Mouse (Mus musculus): ENCODE measurements around the gene Ssbp1. TPM values are rescaled to one million over a fixed set of nuclear protein-coding genes. Genes with fewer than 3 reads are reported as not detected.
A peak's percentile ranks its signal among the peaks of the same experiment; 100 is the strongest.

Gene Ssbp1
- total RNA-seq (2021), result 10 to 100 TPM; 35.6 to 38.0 TPM

GRCm38 (mm10) chr6:40470916-40471719, at the start of gene Ssbp1:
Gene Ssbp1, plus strand, starts transcription at chr6:40471352.
- intact Hi-C loops (cut with DNase I), result loop anchor here (1.0 kb wide), 1 partner anchor 146 kb away; the partner anchor contains the start of gene Agk
- peak; percentile 89 to 92 for DNase-seq

GRCm38 (mm10) chr6:40423013-40423412, 48.1 kb upstream of the Ssbp1 start:
- no peak for DNase-seq
- intact Hi-C loops (cut with DNase I), result no loop called here

- peak; percentile 15 to 41 for DNase-seq
- intact Hi-C loops (cut with DNase I), result no loop called here
Measured at GRCm38 (mm10) chr6:40423774-40424173, 47.4 kb upstream of the Ssbp1 start.

GRCm38 (mm10) chr6:40427441-40427840, 43.7 kb upstream of the Ssbp1 start:
- intact Hi-C loops (cut with DNase I), result no loop called here
- DNase-seq, result no peak

- DNase-seq, result no peak
- intact Hi-C loops (cut with DNase I), result no loop called here
Measured at GRCm38 (mm10) chr6:40428696-40429095, 42.5 kb upstream of the Ssbp1 start.

GRCm38 (mm10) chr6:40429521-40429931, 41.6 kb upstream of the Ssbp1 start:
- intact Hi-C loops (cut with DNase I), result no loop called here
- DNase-seq, result no peak

- no peak for DNase-seq
- intact Hi-C loops (cut with DNase I), result no loop called here
Measured at GRCm38 (mm10) chr6:40430251-40430650, 40.9 kb upstream of the Ssbp1 start.

GRCm38 (mm10) chr6:40430878-40431277, 40.3 kb upstream of the Ssbp1 start:
- intact Hi-C loops (cut with DNase I), result no loop called here
- DNase-seq, result no peak

GRCm38 (mm10) chr6:40431356-40431755, 39.8 kb upstream of the Ssbp1 start:
- DNase-seq, result no peak
- intact Hi-C loops (cut with DNase I), result no loop called here

- no peak for DNase-seq
- intact Hi-C loops (cut with DNase I), result no loop called here
Measured at GRCm38 (mm10) chr6:40431812-40432211, 39.3 kb upstream of the Ssbp1 start.

- intact Hi-C loops (cut with DNase I), result no loop called here
- no peak for DNase-seq
Measured at GRCm38 (mm10) chr6:40432346-40433275, 38.5 kb upstream of the Ssbp1 start.

GRCm38 (mm10) chr6:40434697-40435096, 36.5 kb upstream of the Ssbp1 start:
- intact Hi-C loops (cut with DNase I), result loop anchor here (1.0 kb wide), 1 partner anchor 112 kb away; no protein-coding TSS in a partner anchor
- DNase-seq, result no peak

- DNase-seq, result peak; percentile 30 to 31
- intact Hi-C loops (cut with DNase I), result loop anchor here (1.0 kb wide), 1 partner anchor 113 kb away; no protein-coding TSS in a partner anchor
Measured at GRCm38 (mm10) chr6:40435151-40436046, 35.8 kb upstream of the Ssbp1 start.

GRCm38 (mm10) chr6:40436047-40436483, 35.1 kb upstream of the Ssbp1 start, which contains the start of gene E330009J07Rik:
Gene E330009J07Rik, minus strand, starts transcription at chr6:40436135.
- intact Hi-C loops (cut with DNase I), result no loop called here
- DNase-seq, result peak; percentile 82 to 83

- intact Hi-C loops (cut with DNase I), result no loop called here
- no peak for DNase-seq
Measured at GRCm38 (mm10) chr6:40438936-40439335, 32.2 kb upstream of the Ssbp1 start, which contains the start of gene Wee2. Gene Wee2, plus strand, starts transcription at chr6:40439088.

GRCm38 (mm10) chr6:40439731-40440130, 31.4 kb upstream of the Ssbp1 start:
- no peak for DNase-seq
- intact Hi-C loops (cut with DNase I), result no loop called here

- DNase-seq, result no peak
- intact Hi-C loops (cut with DNase I), result no loop called here
Measured at GRCm38 (mm10) chr6:40441276-40441675, 29.9 kb upstream of the Ssbp1 start.

- DNase-seq, result no peak
Measured at GRCm38 (mm10) chr6:40441755-40442154, 29.4 kb upstream of the Ssbp1 start.

GRCm38 (mm10) chr6:40443281-40443928, 27.7 kb upstream of the Ssbp1 start:
- no peak for DNase-seq
- intact Hi-C loops (cut with DNase I), result no loop called here

More at GRCm38 (mm10) chr6:40441755-40442154, 29.4 kb upstream of the Ssbp1 start:
- intact Hi-C loops (cut with DNase I), result no loop called here

Measured in heart, postnatal 36 days (tissue).